Mouse (Mus musculus): Measurements from ENCODE around the gene Gm10134. TPM values are rescaled to one million over a fixed set of nuclear protein-coding genes. Genes with fewer than 3 reads are reported as not detected.
"Not testable (repeated sequence)": the region's sequence is repeated elsewhere in the genome, so short reads cannot be mapped to it uniquely, and the experiment has no call there.

Gm10134 gene
- polyA plus RNA-seq, 1 experiment, result 0.37 TPM

- TF ChIP-seq CTCF (IDR thresholded peaks at IDR 0.05; ENCODE audit: borderline replicate concordance, extremely low read depth, insufficient read depth, insufficient read length), result no peak
- no peak for TF ChIP-seq POLR2A (IDR thresholded peaks at IDR 0.05; ENCODE audit: borderline replicate concordance, extremely low read depth, insufficient read depth, insufficient read length, poor library complexity, severe bottlenecking)
- DNase-seq (ENCODE audit: low read depth), result no peak
These were observed 26.4 kb upstream of the Gm10134 start for GRCm38 (mm10) chr2:28479208-28480204.

- no peak for DNase-seq (ENCODE audit: low read depth)
- TF ChIP-seq CTCF (IDR thresholded peaks at IDR 0.05; ENCODE audit: borderline replicate concordance, extremely low read depth, insufficient read depth, insufficient read length) (no peak), POLR2A (IDR thresholded peaks at IDR 0.05; ENCODE audit: borderline replicate concordance, extremely low read depth, insufficient read depth, insufficient read length, poor library complexity, severe bottlenecking) (no peak)
These were observed 22.0 kb upstream of the Gm10134 start for GRCm38 (mm10) chr2:28483861-28484260.

DNA sequence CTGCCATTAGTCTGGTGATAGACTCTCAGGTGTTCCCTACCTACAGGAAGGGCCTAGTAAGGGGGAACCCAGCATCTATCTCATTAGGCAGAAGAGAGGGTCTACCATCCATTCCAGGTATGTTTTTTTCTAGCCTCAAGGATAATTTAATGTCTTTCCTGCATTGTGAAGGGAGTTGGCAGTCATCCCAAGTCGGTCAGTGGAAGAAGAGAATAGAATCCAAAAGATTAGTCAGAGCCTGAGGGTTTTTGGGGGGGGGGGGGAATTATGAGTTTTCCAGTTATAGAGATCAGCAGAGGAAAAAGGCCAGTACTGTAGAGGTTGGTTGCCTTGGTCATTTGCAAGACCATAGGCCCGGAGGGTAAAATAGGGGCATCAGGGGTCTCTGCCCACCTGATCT lies 11.4 kb upstream of the Gm10134 start:
- DNase-seq (ENCODE audit: low read depth), result no peak
- TF ChIP-seq CTCF (IDR thresholded peaks at IDR 0.05; ENCODE audit: borderline replicate concordance, extremely low read depth, insufficient read depth, insufficient read length) (no peak), POLR2A (IDR thresholded peaks at IDR 0.05; ENCODE audit: borderline replicate concordance, extremely low read depth, insufficient read depth, insufficient read length, poor library complexity, severe bottlenecking) (no peak)

GRCm38 (mm10) chr2:28495207-28495756 lies 10.6 kb upstream of the Gm10134 start:
- DNase-seq (ENCODE audit: low read depth), result no peak
- TF ChIP-seq POLR2A (IDR thresholded peaks at IDR 0.05; ENCODE audit: borderline replicate concordance, extremely low read depth, insufficient read depth, insufficient read length, poor library complexity, severe bottlenecking) (no peak), CTCF (IDR thresholded peaks at IDR 0.05; ENCODE audit: borderline replicate concordance, extremely low read depth, insufficient read depth, insufficient read length) (peak; percentile 8; the same call in 1 of the 2 replicates)

DNA sequence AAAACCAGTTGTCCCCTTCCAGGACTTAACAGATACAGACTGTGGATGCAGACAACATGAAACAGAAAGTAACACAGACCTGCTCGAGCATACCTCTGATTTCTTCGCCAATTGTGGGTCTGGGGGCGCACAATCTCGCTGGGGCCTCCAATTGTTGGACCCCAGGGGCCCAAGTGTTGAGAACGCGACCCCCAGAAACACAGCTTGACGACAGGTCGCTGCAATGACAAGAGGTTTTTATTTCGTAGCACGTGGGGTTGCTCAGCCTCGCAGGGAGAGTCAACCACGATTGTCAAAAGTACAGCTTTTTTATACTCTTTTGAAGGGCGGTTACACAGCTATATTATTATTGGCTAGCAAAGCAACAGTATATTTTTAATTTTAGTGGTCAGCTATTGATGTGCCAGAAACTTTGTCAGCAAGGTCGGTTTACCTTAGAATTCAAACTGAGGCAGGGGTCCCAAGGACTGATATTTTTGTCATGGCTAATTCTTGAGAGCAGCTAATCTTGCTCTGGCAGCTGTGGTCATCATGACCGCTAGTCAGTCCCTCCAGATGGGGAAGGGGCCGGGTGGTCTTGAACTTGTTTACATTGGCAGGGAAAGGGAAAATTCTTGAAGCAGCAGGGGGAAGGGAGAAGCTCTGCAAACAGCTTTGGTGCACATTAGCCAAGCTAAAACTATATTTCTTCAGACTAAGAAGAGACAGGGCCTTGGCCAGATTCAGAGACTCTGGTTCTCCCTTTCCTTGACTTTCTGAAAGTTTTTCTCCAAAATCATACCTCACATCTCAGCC lies 9.9 kb upstream of the Gm10134 start:
- no peak for TF ChIP-seq POLR2A (IDR thresholded peaks at IDR 0.05; ENCODE audit: borderline replicate concordance, extremely low read depth, insufficient read depth, insufficient read length, poor library complexity, severe bottlenecking)
- no peak for TF ChIP-seq CTCF (IDR thresholded peaks at IDR 0.05; ENCODE audit: borderline replicate concordance, extremely low read depth, insufficient read depth, insufficient read length)
- DNase-seq (ENCODE audit: low read depth), result no peak

DNA sequence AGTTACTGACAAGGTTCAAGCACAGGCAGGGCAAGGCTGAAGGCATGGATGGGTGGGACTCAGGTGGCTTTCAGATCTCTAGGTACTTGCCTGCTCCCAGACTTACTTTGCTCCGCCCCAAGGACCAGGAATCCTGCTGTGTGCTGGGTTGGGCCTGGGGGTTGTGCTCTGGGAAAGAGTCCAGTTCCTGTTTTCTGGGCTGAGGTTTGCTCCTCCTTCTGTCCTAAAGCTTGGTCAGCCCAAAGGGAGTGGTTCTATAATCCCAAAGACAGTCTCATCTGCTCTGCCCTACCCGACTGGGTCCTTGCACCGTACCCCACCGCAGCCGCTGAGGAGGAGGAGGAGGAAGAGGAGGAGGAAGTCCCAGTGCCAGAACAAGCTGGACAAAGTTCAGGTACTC lies 9.2 kb upstream of the Gm10134 start, which contains the start of gene Gbgt1:
Gene Gbgt1, plus strand, starts transcription at position 221 of the 400 bp plus-strand sequence.
- TF ChIP-seq POLR2A (IDR thresholded peaks at IDR 0.05; ENCODE audit: borderline replicate concordance, extremely low read depth, insufficient read depth, insufficient read length, poor library complexity, severe bottlenecking) (no peak), CTCF (IDR thresholded peaks at IDR 0.05; ENCODE audit: borderline replicate concordance, extremely low read depth, insufficient read depth, insufficient read length) (no peak)
- DNase-seq (ENCODE audit: low read depth), result no peak

DNA sequence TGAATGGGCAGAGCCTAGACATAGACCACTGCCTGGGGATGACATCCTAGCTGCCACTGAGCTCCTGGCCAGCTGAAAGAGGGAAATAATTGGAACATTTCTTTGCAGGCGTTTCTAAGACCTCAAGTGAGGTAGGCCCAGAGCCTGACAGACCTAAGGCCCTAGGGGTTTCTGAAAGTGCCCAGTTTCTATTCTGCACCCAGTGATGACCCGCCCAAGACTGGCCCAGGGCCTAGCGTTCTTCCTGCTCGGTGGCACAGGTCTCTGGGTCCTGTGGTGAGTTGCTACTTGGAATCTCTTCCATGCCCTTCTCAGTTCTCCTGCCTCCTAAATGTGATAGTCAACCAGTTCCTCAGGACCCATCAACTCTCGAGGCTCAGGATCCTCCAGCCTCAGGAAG lies 8.3 kb upstream of the Gm10134 start:
- DNase-seq (ENCODE audit: low read depth), result no peak

GRCm38 (mm10) chr2:28498431-28498830 lies 7.5 kb upstream of the Gm10134 start:
- no peak for DNase-seq (ENCODE audit: low read depth)
- TF ChIP-seq POLR2A (IDR thresholded peaks at IDR 0.05; ENCODE audit: borderline replicate concordance, extremely low read depth, insufficient read depth, insufficient read length, poor library complexity, severe bottlenecking) (no peak), CTCF (IDR thresholded peaks at IDR 0.05; ENCODE audit: borderline replicate concordance, extremely low read depth, insufficient read depth, insufficient read length) (no peak)

More for the DNA sequence above, 8.3 kb upstream of the Gm10134 start:
- TF ChIP-seq CTCF (IDR thresholded peaks at IDR 0.05; ENCODE audit: borderline replicate concordance, extremely low read depth, insufficient read depth, insufficient read length) (no peak), POLR2A (IDR thresholded peaks at IDR 0.05; ENCODE audit: borderline replicate concordance, extremely low read depth, insufficient read depth, insufficient read length, poor library complexity, severe bottlenecking) (no peak)

DNA sequence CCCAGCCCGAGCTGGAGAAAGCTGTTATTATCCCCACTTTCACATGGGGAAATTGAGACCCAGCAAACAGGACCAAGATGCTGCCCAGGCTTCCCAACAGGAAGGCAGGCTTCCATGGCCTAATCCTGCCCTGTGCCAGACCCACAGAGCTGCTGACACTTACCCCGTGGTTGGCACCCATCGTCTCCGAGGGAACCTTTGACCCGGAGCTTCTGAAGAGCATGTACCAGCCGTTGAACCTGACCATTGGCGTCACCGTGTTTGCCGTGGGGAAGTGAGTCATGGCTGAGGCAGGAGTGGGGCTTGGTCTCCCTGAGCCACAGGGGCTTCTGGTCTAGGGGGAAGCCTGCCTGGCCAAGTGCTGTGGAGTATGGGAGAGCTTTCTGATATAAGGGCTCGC lies 2.9 kb upstream of the Gm10134 start:
- no peak for DNase-seq (ENCODE audit: low read depth)
- TF ChIP-seq POLR2A (IDR thresholded peaks at IDR 0.05; ENCODE audit: borderline replicate concordance, extremely low read depth, insufficient read depth, insufficient read length, poor library complexity, severe bottlenecking) (no peak), CTCF (IDR thresholded peaks at IDR 0.05; ENCODE audit: borderline replicate concordance, extremely low read depth, insufficient read depth, insufficient read length) (no peak)

DNA sequence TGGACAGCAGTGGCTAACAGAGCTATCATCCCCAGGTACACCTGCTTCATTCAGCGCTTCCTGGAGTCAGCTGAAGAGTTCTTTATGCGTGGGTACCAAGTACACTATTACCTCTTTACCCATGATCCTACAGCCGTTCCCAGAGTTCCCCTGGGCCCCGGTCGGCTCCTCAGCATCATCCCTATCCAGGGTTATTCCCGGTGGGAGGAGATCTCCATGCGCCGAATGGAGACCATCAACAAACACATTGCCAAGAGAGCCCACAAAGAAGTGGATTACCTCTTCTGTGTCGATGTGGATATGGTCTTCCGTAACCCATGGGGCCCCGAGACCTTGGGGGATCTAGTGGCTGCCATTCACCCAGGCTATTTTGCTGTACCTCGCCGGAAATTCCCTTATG lies 1.2 kb upstream of the Gm10134 start:
- TF ChIP-seq POLR2A (IDR thresholded peaks at IDR 0.05; ENCODE audit: borderline replicate concordance, extremely low read depth, insufficient read depth, insufficient read length, poor library complexity, severe bottlenecking), result no peak
- DNase-seq (ENCODE audit: low read depth), result no peak

DNA sequence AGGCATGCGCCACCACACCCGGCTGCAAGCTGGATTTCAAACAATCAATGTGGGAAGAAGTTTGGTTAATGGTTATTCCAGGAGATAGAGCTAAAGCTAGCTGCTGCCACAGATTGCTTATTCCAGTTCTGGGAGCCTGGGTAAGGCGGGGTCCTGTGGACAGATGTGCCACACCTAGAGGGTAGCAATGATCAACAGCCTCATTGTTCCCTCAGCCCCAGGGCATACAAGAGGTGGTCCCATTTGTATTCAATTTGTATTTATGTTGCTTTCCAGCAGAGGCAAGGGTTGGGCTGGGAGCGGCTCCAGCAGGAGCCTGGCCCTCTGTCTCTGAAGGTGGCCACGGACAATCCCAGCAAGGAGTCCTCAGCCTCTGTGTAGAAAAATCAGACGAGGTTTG lies 396 bp downstream of the Gm10134 start:
- DNase-seq (ENCODE audit: low read depth), result no peak
- TF ChIP-seq POLR2A (IDR thresholded peaks at IDR 0.05; ENCODE audit: borderline replicate concordance, extremely low read depth, insufficient read depth, insufficient read length, poor library complexity, severe bottlenecking), result no peak
- TF ChIP-seq CTCF (IDR thresholded peaks at IDR 0.05; ENCODE audit: borderline replicate concordance, extremely low read depth, insufficient read depth, insufficient read length), result no peak

GRCm38 (mm10) chr2:28511600-28511999 lies 5.7 kb downstream of the Gm10134 start:
- DNase-seq (ENCODE audit: low read depth), result not testable (repeated sequence)

Data from brain, embryonic 14.5 days (tissue).